Mouse (Mus musculus) thymus, postnatal 4 days (tissue): ENCODE data around the gene Mlh3.
A peak's percentile ranks its signal among the peaks of the same experiment; 100 is the strongest.

ENCODE experiments used
- DNase-seq: peaks from one replicate; pipeline ENCODE4 v3.0.0; 2021

Gene Mlh3

DNA sequence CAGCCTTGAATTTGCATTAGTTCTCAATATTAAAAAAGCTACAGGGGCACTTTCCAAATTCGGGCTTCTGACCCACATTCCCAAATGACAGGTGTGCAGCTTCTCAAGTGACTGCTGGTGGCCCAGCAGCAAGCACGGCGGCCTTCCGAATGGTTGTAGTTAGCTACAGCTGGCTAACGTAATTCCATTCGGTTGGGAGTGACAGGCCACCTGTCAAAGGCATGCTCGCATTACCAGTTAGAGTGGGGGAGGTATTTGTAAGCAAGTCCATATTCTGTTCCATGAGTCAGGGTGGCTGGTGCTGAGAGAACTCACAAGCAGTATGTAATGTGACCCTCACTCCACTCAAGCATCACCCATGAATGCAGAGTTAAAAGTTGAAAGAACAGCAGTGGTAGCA lies 43.2 kb downstream of the Mlh3 start:
- no peak for DNase-seq

DNA sequence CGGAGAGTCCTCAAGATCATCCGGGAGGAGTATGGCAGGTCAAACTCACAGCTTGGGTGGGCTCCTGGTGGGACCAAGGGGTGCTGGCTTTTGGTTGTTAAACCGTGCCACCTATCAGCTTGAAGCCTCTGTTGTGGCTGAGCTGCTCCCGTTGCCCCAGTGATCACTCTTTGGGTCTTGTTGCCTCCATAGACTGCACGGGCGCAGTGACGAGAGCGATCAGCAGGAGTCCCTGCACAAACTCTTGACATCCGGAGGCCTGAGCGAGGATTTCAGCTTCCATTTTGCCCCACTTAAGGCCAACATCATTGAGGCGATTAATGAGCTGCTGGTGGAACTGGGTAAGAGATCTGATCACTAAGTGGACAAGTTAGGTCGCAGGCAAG lies 50.5 kb downstream of the Mlh3 start:
- peak; percentile 67 for DNase-seq

GRCm38 (mm10) chr12:85219236-85219904 lies 51.0 kb downstream of the Mlh3 start, which contains the start of gene Eif2b2:
TSS of gene Eif2b2 (plus strand) at chr12:85219481.
- DNase-seq, result peak; percentile 92

- DNase-seq, result no peak
Observed at GRCm38 (mm10) chr12:85217733-85218310, 52.6 kb downstream of the Mlh3 start.

DNA sequence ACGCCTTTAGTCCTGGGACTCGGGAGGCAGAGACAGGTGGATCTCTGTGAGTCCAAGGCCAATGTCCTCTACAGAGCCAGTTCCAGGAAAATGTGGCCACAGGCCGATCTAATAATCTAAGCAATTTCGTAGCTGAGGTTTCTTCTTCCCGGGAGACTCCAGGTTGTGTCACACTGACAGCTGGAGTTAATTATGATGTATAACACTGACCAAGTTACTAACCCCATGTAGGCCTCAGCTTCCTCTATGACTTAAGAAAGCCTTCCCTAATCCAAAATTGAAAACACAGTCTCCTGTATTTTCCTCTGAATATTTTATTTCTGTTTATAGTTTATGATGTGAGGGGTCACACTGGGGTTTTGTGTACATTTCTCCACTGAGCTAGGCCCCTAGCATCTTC lies 55.4 kb downstream of the Mlh3 start:
- DNase-seq, result no peak

DNA sequence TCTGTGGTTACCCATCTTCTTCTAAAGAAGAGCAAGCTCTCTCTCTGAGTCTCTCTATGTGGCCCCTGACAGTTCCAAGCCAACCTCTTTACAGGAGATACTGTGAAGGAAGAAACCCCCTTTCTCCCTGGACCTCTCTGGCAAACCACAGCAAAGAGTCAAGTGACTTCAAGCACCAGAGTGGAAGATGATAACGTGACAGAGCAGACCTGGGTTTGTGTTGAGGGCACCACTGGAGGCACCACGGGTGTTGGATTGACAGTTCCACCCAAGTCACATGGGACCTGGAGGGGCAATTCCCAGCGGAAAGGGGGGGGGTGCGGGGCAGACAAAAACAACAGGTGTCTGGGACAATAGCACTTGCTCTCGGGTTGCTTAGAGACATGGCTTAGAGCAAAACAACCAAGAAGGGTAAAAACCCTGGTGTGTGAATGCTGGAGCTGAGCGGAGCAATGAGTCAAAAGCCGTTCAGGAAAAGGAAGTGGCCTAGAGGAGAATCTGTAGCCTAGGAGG lies 61.7 kb downstream of the Mlh3 start:
- DNase-seq, result peak; percentile 32

DNA sequence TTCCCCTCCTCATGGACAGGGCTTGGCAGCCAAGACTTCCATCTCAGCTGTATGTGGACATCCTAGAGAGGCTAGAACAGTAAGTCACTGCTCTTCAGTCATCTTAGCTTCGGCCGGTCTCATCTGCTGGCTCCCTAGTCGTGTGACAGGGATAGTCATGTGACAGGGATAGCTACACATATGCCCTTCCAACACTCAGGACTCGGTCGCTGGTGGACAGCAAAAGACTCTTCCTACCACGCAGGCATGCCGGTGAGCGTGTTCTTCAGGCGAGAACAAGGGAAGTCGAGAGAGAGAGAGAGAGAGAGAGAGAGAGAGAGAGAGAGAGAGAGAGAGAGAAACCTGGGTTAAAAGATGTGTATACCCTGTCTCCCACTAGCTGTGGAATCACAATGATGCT lies 65.0 kb downstream of the Mlh3 start:
- DNase-seq, result no peak

DNA sequence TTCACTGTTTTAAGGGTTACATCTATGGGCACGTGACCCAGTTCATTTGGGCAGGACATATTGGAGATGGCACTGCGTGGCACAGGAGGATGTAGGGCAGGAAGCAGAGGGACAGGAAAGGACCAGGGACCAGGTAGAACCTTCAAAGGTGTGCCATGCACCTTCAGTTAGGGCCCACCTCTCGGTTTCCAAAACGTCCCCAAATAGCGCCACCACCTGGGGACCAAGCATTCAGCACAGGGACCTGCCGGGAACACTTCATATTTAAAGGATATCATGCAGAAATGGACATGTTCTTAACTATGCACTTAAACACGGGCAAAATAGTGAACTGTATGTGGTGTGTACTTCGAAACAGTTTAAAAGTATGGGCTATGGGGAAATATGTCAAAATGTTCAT lies 66.3 kb downstream of the Mlh3 start:
- peak; percentile 58 for DNase-seq

DNA sequence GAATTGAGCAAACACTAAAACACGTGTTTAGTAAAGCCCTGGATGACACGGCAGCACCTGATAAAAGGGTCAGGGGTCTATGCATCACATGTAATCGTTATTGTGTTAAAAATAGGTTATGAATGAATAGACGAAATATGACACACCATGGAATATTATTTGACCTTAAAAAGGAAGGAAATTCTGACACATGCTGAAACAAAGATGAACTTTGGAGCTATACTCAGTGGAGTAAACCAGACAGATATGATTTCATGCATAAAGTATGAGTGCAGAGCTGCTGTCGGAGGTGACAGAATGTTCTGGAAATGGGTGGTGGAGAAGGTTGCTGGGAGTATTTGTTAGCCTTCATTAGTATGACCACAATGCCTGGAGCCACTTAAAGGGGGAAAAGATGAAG lies 66.7 kb downstream of the Mlh3 start:
- DNase-seq, result no peak

GRCm38 (mm10) chr12:85202191-85202590 lies 68.2 kb downstream of the Mlh3 start:
- no peak for DNase-seq

DNA sequence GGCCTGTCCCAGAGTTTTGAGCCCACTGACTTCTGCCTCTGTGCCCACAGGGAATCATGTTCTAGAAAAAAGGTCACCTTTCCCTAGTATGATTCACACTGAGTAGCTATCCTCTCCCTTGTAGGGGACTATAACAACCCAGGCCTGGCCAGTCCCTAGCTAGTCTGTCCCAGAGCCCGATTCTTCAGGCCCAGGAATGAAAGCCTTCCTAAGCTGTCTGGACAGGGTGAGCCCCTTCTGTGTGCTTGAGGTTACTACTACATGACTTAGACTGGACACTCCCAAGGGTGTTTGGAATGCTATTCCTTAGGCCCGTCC lies 68.6 kb downstream of the Mlh3 start:
- DNase-seq, result no peak

GRCm38 (mm10) chr12:85200929-85201829 lies 69.2 kb downstream of the Mlh3 start:
- DNase-seq, result no peak

GRCm38 (mm10) chr12:85199954-85200353 lies 70.4 kb downstream of the Mlh3 start:
- no peak for DNase-seq

DNA sequence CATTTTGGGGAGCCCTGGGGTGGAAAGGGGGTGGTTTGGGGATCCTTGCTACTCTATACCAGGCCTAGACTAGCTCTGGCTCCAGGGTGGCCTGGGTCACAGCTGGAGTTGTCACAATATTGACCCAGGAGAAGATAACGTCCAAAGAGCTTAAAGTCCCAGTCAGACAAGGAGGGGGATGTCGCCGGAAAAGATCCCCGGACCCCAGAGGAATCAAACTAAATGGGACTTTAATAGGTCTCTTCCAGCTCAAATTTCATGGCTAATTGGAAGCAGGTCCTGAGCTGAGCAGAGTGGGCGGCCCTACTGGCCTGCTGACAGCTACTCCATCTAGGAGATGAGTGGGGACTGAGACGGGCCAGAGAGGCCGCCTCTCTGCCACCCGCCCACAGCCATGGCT lies 72.5 kb downstream of the Mlh3 start:
- no peak for DNase-seq

DNA sequence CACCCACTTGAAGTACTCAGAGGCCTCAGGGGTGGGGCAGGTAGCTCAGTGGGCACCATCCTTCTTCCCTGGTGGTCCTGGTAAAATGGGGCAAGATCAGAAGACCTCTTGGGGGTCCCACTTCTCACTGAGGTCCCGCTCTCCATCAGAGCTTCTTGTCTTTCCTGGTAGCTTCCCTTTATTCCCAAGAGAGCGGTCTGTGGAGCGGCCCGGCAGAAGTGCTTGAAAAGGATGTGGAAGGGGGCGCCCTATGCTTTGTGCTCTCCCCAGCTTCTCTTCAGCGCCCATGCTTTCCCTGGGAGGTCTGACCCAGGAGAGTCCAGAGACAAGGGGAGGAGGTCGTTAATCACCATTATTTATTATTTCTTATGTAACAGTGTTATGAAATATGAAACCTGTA lies 73.0 kb downstream of the Mlh3 start:
- no peak for DNase-seq

- DNase-seq, result no peak
Observed at GRCm38 (mm10) chr12:85196191-85196590, 74.2 kb downstream of the Mlh3 start.

DNA sequence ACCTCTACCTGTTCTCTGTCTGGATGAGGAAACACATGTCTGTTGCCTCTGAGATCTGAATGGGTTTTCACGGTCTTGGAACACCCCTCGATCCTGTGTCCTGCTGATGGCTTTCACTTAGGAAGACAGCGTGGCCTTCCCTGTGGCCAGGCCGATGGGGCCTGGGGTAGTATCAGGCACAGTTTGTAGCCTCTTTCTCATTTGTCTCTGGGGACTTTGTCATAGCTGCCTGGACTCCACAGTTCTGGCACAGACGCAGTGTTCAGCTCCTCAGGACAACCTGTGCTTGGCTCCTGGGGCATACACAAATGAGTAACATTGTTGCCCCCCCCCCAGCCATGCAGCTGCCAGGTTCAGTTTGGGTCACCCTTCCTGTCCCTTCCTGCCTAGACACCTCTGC lies 75.3 kb downstream of the Mlh3 start:
- DNase-seq, result no peak

GRCm38 (mm10) chr12:85194623-85195018 lies 75.8 kb downstream of the Mlh3 start:
- DNase-seq, result peak; percentile 15

DNA sequence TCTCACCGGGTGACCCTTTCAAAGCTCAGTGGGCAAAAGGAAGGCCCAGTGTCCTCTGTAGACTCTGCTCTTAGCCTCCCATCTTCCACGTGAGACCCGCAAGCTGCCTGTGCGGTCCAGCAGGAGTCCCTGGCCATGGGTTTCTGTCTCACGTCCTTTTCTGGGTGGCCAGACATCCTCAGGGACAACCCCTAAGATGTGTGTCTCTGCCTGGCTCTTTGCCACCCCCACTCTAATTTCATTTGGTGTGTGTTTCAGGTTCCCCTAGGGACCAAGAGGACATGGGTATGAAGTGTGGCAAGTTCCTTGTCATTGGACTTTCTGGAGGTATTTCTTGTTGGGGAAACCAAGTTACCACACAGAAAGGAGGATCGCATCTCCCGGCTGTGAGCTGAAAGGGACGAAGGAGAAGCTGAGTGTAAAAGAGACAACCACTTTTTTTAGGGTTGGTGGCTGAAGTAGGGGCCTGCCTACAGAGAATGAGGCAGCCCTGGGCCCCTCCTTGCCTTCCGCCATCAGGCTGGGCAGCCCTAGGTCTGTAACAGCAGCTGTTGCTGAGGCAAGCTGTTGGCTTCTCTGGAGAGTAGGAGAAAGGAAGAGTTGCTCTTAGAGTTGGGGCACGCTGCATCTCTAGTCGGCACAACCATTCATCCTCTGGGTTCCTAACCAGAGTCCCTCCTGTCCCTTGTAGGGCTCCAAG lies 76.3 kb downstream of the Mlh3 start:
- peak; percentile 11 for DNase-seq

DNA sequence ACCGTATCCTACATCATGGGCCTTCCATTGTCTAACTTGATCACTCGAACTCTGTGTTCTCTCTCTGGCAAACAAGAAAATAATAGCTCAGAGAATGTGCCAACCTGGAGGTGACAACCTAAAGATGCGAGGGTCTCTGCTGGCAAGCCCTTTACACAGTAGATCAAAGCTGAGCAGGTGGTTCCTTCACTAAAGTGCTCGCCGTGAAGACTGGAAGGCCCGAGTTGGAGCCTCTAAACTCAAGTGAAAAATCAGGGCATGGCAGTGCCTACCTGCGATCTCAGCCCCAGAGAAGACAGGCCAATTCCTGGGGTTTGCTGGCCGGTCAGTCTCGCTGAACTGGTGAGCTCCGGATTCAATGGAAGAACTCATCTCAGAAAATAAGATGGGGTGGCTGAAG lies 77.3 kb downstream of the Mlh3 start:
- peak; percentile 42 for DNase-seq

GRCm38 (mm10) chr12:85192461-85193108 lies 77.8 kb downstream of the Mlh3 start:
- peak; percentile 66 for DNase-seq

GRCm38 (mm10) chr12:85190290-85190689 lies 80.1 kb downstream of the Mlh3 start:
- no peak for DNase-seq

DNA sequence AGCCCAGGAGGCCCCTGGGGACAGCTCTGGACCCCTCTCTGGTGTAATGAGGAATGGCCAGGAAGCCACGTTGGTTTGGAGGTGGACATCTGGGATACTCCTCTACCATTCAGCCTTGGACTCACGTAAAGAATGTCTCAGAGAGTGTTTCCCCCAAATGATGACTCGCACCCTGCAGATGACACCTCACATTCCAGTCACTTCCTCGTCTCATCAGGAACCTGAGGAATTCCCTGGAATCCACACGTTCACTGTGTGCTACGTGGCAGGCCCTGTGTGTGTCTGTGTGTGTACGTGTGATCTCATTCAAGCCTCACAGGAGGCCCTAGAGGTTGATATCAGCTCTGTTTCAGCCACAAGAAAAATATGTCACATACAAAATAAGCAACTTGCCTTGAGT lies 84.0 kb downstream of the Mlh3 start:
- no peak for DNase-seq
